Mouse (Mus musculus) CH12.LX (cell line): ENCODE results near the gene Scfd2.

ENCODE experiments used
- CTCF ChIP-seq, 2 experiments: IDR thresholded peaks in 1 of 2; conservative IDR thresholded peaks in 1 of 2; 2 replicates each; pipeline ENCODE4 v1.5.1; 2011 to 2012; ENCODE audit warnings: low read depth in 2 of 2, low read length in 2 of 2, improper control_type of control experiment in 1 of 2, inconsistent platforms in 1 of 2, mild to moderate bottlenecking in 1 of 2, moderate library complexity in 1 of 2
- GABPA ChIP-seq: IDR thresholded peaks from 2 replicates; pipeline ENCODE4 v1.6.1; 2012; ENCODE audit warnings: low read depth, low read length, improper control_type of control experiment, inconsistent platforms; ENCODE audit not compliant: insufficient replicate concordance
- NRF1 ChIP-seq: IDR thresholded peaks from 2 replicates; pipeline ENCODE4 v1.6.1; 2014; ENCODE audit warnings: low read depth, mild to moderate bottlenecking, inconsistent platforms, low read length, improper control_type of control experiment, moderate library complexity
- ZNF384 ChIP-seq: IDR thresholded peaks from 2 replicates; pipeline ENCODE4 v1.6.1; 2012; ENCODE audit warnings: low read depth, low read length, improper control_type of control experiment, inconsistent platforms

- TF ChIP-seq GABPA (no peak), CTCF (conservative IDR thresholded peaks at IDR 0.05 in 1 of 2, IDR thresholded peaks at IDR 0.05 in 1 of 2; ENCODE audit: low read depth in 2 of 2, low read length in 2 of 2) (no peak), ZNF384 (no peak), NRF1 (no peak)
Observed at GRCm38 (mm10) chr5:74265601-74266475, 265.7 kb downstream of the Scfd2 start.
